Mouse (Mus musculus) spleen, adult 2 months (tissue): ENCODE measurements around the gene Cnksr3.

Source experiments
- CTCF ChIP-seq: fragments of 200-500 bp; IDR thresholded peaks from 2 replicates; pipeline ENCODE4 v1.5.1; 2011; ENCODE audit warnings: mild to moderate bottlenecking, inconsistent platforms; ENCODE audit not compliant: insufficient read depth, insufficient read length, insufficient replicate concordance; ENCODE audit errors: extremely low read depth
- POLR2A ChIP-seq: fragments of 200-500 bp; IDR thresholded peaks from 2 replicates; pipeline ENCODE4 v1.6.1; 2011; ENCODE audit warnings: low read depth, low read length, inconsistent platforms

GRCm38 (mm10) chr10:7070100-7070835, 141.8 kb downstream of the Cnksr3 start:
- TF ChIP-seq POLR2A (no peak), CTCF (no peak)
